Mouse (Mus musculus) embryonic facial prominence, embryonic 11.5 days (tissue): ENCODE results near the gene Cox15. TPM values are rescaled to one million over a fixed set of nuclear protein-coding genes. Genes with fewer than 3 reads are reported as not detected.

Source experiments
- ATAC-seq: fragments of 200-750 bp; cut with Nextera tagmentation; replicated peaks from 2 replicates; pipeline ENCODE4 v1.8.0; 2017; ENCODE audit warnings: low read depth; ENCODE audit not compliant: insufficient number of reproducible peaks, low FRiP score, low TSS enrichment
- DNase-seq: peaks from one replicate; pipeline ENCODE4 v3.0.0-alpha.2; 2015; ENCODE audit warnings: low spot score
- H3K27ac ChIP-seq: fragments of 300-500 bp; sonication (generic); replicated peaks from 2 replicates; pipeline ENCODE4 v1.5.1; 2014; ENCODE audit warnings: mild to moderate bottlenecking, low read depth, low read length, control low read depth
- H3K27me3 ChIP-seq: fragments of 300-500 bp; sonication (generic); 2 replicates; pipeline ENCODE4 v1.6.1; 2014; ENCODE audit warnings: mild to moderate bottlenecking, low read length, moderate library complexity, mixed read lengths; ENCODE audit not compliant: control insufficient read depth, insufficient read depth
- H3K36me3 ChIP-seq: fragments of 300-500 bp; sonication (generic); replicated peaks from 2 replicates; pipeline ENCODE4 v1.6.1; 2014; ENCODE audit warnings: low read depth, mild to moderate bottlenecking, low read length, moderate library complexity, mixed read lengths; ENCODE audit not compliant: control insufficient read depth, insufficient read depth
- H3K4me1 ChIP-seq: fragments of 300-500 bp; sonication (generic); 2 replicates; pipeline ENCODE4 v1.6.1; 2014; ENCODE audit warnings: low read length, mixed read lengths; ENCODE audit not compliant: control insufficient read depth, insufficient read depth
- H3K4me2 ChIP-seq: fragments of 300-500 bp; sonication (generic); 2 replicates; pipeline ENCODE4 v1.6.1; 2014; ENCODE audit warnings: low read depth, mild to moderate bottlenecking, control low read depth, low read length, moderate library complexity
- H3K4me3 ChIP-seq: fragments of 300-500 bp; sonication (generic); 2 replicates; pipeline ENCODE4 v1.5.1; 2014; ENCODE audit warnings: low read depth, low read length, control low read depth
- H3K9ac ChIP-seq: fragments of 300-500 bp; sonication (generic); replicated peaks from 2 replicates; pipeline ENCODE4 v1.6.1; 2014; ENCODE audit warnings: mild to moderate bottlenecking, control low read depth, low read length
- H3K9me3 ChIP-seq: fragments of 300-500 bp; sonication (generic); replicated peaks from 2 replicates; pipeline ENCODE4 v1.6.1; 2016; ENCODE audit warnings: mild to moderate bottlenecking, low read length, inconsistent platforms, mixed read lengths; ENCODE audit not compliant: control insufficient read depth
- WGBS: fragments of 180-500 bp; shearing (Covaris S2); extraction: QIAGEN DNeasy Blood & Tissue Kit; methylation state at CpG from one replicate; pipeline ENCODE4 v1.1.7; 2014; 5-methylcytosine and 5-hydroxymethylcytosine counted together
- polyA plus RNA-seq: library from polyadenylated mRNA; unstranded; fragments of >200 nt; fragmentation: Nextera tagmentation; extraction: Ambion mirVana; gene quantifications from 2 replicates; pipeline ENCODE4 v1.2.1, GENCODE M21; 2014

Gene Cox15
- polyA plus RNA-seq, 1 experiment from 2014 or later = 7.2 TPM

GRCm38 (mm10) chr19:43711971-43712370 lies 40.8 kb downstream of the Cox15 start:
- H3K4me1 ChIP-seq = no peaks in the 10 kb centered on the region
- no peak overlapping the region for H3K27ac ChIP-seq
- WGBS = 78% methylated on average over 5 of the region's 5 CpGs
- no peak overlapping the region for H3K4me3 ChIP-seq
- DNase-seq = no peak
- ATAC-seq = no peak
- H3K36me3 ChIP-seq = no peaks in the 10 kb centered on the region; the same call in 1 of the 2 replicates
- H3K9me3 ChIP-seq = no peaks in the 10 kb centered on the region
- no peak overlapping the region for H3K4me2 ChIP-seq
- no peak overlapping the region for H3K9ac ChIP-seq
- H3K27me3 ChIP-seq = no peaks in the 10 kb centered on the region

- 64% methylated on average over 22 of the region's 22 CpGs for WGBS
- no peaks in the 10 kb centered on the region for H3K27me3 ChIP-seq
- no peak overlapping the region for H3K9ac ChIP-seq
- DNase-seq (no peak), ATAC-seq (no peak)
- no peaks in the 10 kb centered on the region for H3K4me1 ChIP-seq
- H3K4me2 ChIP-seq = no peak overlapping the region
- no peak overlapping the region for H3K27ac ChIP-seq
- H3K4me3 ChIP-seq = no peak overlapping the region
- no peaks in the 10 kb centered on the region for H3K9me3 ChIP-seq
- H3K36me3 ChIP-seq = no peaks in the 10 kb centered on the region; the same call in 1 of the 2 replicates
These were observed 41.5 kb downstream of the Cox15 start for GRCm38 (mm10) chr19:43711159-43711916.

GRCm38 (mm10) chr19:43709317-43709716 lies 43.5 kb downstream of the Cox15 start:
- Histone ChIP-seq H3K27me3 (no peaks in the 10 kb centered on the region), H3K36me3 (peaks cover 6% of the 10 kb centered on the region), H3K27ac (no peak overlapping the region), H3K4me2 (no peak overlapping the region), H3K4me3 (no peak overlapping the region), H3K9ac (no peak overlapping the region), H3K9me3 (no peaks in the 10 kb centered on the region), H3K4me1 (no peaks in the 10 kb centered on the region)
- ATAC-seq (no peak), DNase-seq (no peak)
- 86% methylated on average over 8 of the region's 8 CpGs for WGBS

GRCm38 (mm10) chr19:43708206-43708605 lies 44.6 kb downstream of the Cox15 start:
- Histone ChIP-seq H3K9ac (no peak overlapping the region), H3K4me1 (no peaks in the 10 kb centered on the region), H3K27ac (no peak overlapping the region), H3K9me3 (no peaks in the 10 kb centered on the region), H3K4me3 (no peak overlapping the region), H3K4me2 (no peak overlapping the region), H3K27me3 (no peaks in the 10 kb centered on the region), H3K36me3 (peaks cover 6% of the 10 kb centered on the region)
- no peak for DNase-seq
- WGBS = 97% methylated on average over 7 of the region's 7 CpGs
- ATAC-seq = no peak

DNA sequence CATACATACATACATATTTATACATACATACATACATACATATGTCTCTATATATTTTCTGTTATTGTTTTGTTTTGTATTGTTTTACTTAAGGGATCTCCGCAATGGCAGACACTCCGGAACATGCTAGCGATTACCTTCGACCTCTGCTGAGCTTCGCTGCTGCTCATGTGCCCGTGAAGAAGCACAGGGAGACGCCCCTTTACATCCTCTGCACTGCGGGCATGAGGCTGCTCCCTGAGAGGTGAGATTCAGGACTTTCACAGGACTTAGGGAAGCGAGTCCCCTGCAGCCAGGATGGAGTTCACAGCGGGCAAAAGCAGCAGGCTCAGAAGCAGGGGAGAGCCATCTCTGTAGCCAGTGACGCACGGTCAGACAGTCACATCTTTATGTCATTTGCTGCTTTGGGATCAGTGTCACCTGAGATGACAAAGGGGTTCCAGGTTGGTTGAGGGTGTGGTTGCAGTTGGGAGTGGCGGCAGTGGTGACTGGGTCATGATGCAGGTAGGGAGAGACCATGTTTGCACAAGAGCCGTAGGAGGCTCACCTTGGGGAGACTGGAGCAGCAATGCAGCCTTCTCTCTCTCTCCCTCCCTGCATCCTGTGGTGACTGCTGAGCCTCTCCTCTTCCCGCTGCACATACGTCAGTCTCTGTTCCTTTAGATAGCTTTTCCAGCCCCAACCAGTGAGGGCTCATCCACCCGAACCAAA lies 47.9 kb downstream of the Cox15 start:
- H3K36me3 ChIP-seq = peaks cover 6% of the 10 kb centered on the region
- 91% methylated on average over 17 of the region's 17 CpGs for WGBS
- no peaks in the 10 kb centered on the region for H3K9me3 ChIP-seq
- H3K4me3 ChIP-seq = no peak overlapping the region
- no peaks in the 10 kb centered on the region for H3K27me3 ChIP-seq
- ATAC-seq = no peak
- H3K4me1 ChIP-seq = no peaks in the 10 kb centered on the region
- H3K4me2 ChIP-seq = no peak overlapping the region
- no peak overlapping the region for H3K9ac ChIP-seq
- no peak for DNase-seq
- H3K27ac ChIP-seq = no peak overlapping the region

DNA sequence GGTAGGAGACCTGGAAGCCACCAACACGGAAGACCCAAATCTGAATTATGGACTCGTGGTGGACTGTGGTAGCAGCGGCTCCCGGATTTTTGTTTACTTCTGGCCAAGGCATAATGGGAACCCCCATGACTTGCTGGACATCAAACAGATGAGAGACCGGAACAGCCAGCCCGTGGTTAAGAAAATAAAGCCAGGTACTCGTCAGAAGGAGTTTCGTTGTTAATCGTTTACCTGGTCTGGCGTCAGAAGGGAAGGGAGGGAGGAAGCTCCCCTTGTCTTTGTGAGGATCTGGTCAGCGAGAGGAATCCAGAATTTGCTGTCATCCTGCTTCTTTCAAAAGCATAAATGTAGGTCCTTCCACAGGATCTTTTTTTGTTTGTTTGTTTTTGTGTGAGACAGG lies 48.6 kb downstream of the Cox15 start:
- peaks cover 6% of the 10 kb centered on the region for H3K36me3 ChIP-seq
- 91% methylated on average over 11 of the region's 11 CpGs for WGBS

DNA sequence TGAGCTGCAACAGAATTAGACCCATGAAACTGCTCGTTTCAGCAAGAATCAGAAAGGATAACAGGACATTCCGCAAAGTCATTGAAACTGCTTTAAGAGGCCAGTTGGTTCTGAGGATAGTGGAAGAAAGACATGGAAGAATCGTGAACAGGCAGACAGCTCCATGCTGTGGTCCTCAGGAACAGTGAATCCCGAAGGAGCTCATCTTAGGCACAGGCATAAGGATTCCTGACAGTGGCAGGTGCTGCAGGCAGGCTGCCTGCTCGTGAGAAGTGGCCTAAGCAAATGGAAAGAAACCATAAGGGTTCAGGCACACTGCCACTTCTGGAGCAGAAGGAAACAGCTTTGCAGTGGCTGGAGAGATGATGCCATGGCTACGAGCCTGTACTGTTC lies 53.0 kb downstream of the Cox15 start:
- no peak overlapping the region for H3K9ac ChIP-seq
- no peak overlapping the region for H3K27ac ChIP-seq
- H3K4me2 ChIP-seq = no peak overlapping the region
- no peak for ATAC-seq
- H3K36me3 ChIP-seq = peaks cover under 1% of the 10 kb centered on the region
- H3K4me3 ChIP-seq = no peak overlapping the region
- no peak for DNase-seq
- H3K27me3 ChIP-seq = no peaks in the 10 kb centered on the region
- H3K4me1 ChIP-seq = no peaks in the 10 kb centered on the region
- WGBS = 86% methylated on average over 6 of the region's 6 CpGs
- H3K9me3 ChIP-seq = no peaks in the 10 kb centered on the region

More for the DNA sequence above, 48.6 kb downstream of the Cox15 start:
- no peak for DNase-seq
- Histone ChIP-seq H3K27ac (no peak overlapping the region), H3K4me3 (no peak overlapping the region), H3K9me3 (no peaks in the 10 kb centered on the region), H3K4me1 (no peaks in the 10 kb centered on the region), H3K9ac (no peak overlapping the region), H3K4me2 (no peak overlapping the region), H3K27me3 (no peaks in the 10 kb centered on the region)
- ATAC-seq = no peak
